Mouse (Mus musculus) limb, embryonic 11.5 days (tissue): ENCODE data around the gene Zfyve28. TPM values are rescaled to one million over a fixed set of nuclear protein-coding genes. Genes with fewer than 3 reads are reported as not detected.
A peak's percentile ranks its signal among the peaks of the same experiment; 100 is the strongest.

Source experiments
- ATAC-seq: fragments of 200-750 bp; cut with Nextera tagmentation; 2 replicates; pipeline ENCODE4 v1.8.0; 2017; ENCODE audit warnings: low read depth; ENCODE audit not compliant: insufficient number of reproducible peaks, low FRiP score, low TSS enrichment
- DNase-seq: peaks from one replicate; pipeline ENCODE4 v3.0.0-alpha.2; 2015; ENCODE audit warnings: low spot score
- H3K27ac ChIP-seq: fragments of 300-500 bp; sonication (generic); replicated peaks from 2 replicates; pipeline ENCODE4 v1.5.1; 2014; ENCODE audit warnings: low read depth, mild to moderate bottlenecking, low read length
- H3K27me3 ChIP-seq: fragments of 300-500 bp; sonication (generic); 2 replicates; pipeline ENCODE4 v1.6.1; 2014; ENCODE audit warnings: mild to moderate bottlenecking, low read length, mixed read lengths; ENCODE audit not compliant: control insufficient read depth, insufficient read depth
- H3K36me3 ChIP-seq: fragments of 300-500 bp; sonication (generic); 2 replicates; pipeline ENCODE4 v1.6.1; 2014; ENCODE audit warnings: mild to moderate bottlenecking, low read length, moderate library complexity, mixed read lengths; ENCODE audit not compliant: control insufficient read depth, insufficient read depth
- H3K4me1 ChIP-seq: fragments of 300-500 bp; sonication (generic); 2 replicates; pipeline ENCODE4 v1.6.1; 2014; ENCODE audit warnings: low read length, mixed read lengths; ENCODE audit not compliant: control insufficient read depth, insufficient read depth
- H3K4me2 ChIP-seq: fragments of 300-500 bp; sonication (generic); 2 replicates; pipeline ENCODE4 v1.6.1; 2014; ENCODE audit warnings: low read depth, mild to moderate bottlenecking, moderate library complexity; ENCODE audit not compliant: severe bottlenecking
- H3K4me3 ChIP-seq: fragments of 300-500 bp; sonication (generic); 2 replicates; pipeline ENCODE4 v1.5.1; 2014; ENCODE audit warnings: low read depth, low read length
- H3K9ac ChIP-seq: fragments of 300-500 bp; sonication (generic); 2 replicates; pipeline ENCODE4 v1.6.1; 2014; ENCODE audit warnings: mild to moderate bottlenecking, low read length
- H3K9me3 ChIP-seq: fragments of 300-500 bp; sonication (generic); 2 replicates; pipeline ENCODE4 v1.6.1; 2016; ENCODE audit warnings: low read length; ENCODE audit not compliant: control insufficient read depth
- WGBS: fragments of 180-500 bp; shearing (Covaris S2); extraction: QIAGEN DNeasy Blood & Tissue Kit; methylation state at CpG from one replicate; pipeline ENCODE4 v1.1.7; 2014; 5-methylcytosine and 5-hydroxymethylcytosine counted together
- polyA plus RNA-seq: library from polyadenylated mRNA; unstranded; fragments of >200 nt; fragmentation: Nextera tagmentation; extraction: Ambion mirVana; gene quantifications from 2 replicates; pipeline ENCODE4 v1.2.1, GENCODE M21; 2014

The Zfyve28 gene
- polyA plus RNA-seq, 1 experiment from 2014 or later, result 0.61 TPM

- DNase-seq (peak; percentile 67), ATAC-seq (no peak)
- H3K36me3 ChIP-seq, result no peaks in the 10 kb centered on the region
- no peaks in the 10 kb centered on the region for H3K9me3 ChIP-seq
- no peak overlapping the region for H3K27ac ChIP-seq
- WGBS, result 22% methylated on average over 4 of the region's 4 CpGs
- H3K4me3 ChIP-seq, result no peak overlapping the region
- H3K27me3 ChIP-seq, result no peaks in the 10 kb centered on the region
- H3K4me2 ChIP-seq, result no peak overlapping the region
- H3K9ac ChIP-seq, result no peak overlapping the region
- no peaks in the 10 kb centered on the region for H3K4me1 ChIP-seq
Observed at GRCm38 (mm10) chr5:34271743-34272142, 16.5 kb downstream of the Zfyve28 start.

DNA sequence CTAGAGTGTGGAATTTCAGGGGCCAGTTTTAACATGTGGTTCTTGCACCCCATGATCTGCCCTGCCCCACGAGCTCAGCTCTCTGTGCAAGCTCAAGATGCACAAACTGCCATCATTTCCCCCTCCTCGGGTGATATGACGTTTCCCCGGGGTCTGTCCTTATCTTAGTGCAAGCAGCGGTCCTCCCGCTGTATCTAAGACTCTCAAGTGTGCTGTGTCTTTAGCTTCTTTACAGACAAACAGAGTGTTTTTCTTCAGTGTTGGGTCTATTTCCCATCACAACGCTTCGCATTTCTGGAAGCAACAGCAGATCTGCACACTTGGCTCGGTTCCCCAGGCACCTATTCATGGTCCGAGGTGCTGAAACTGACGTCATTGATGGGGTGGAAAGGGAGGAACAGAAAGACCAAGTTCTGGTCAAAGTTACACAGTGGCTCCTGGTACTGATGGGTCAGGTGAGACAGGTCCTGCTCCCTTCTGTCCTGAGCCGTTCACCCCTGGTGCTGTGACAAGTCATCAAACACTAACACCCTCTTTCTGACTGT is 18.3 kb downstream of the Zfyve28 start:
- Histone ChIP-seq H3K36me3 (no peaks in the 10 kb centered on the region), H3K9ac (no peak overlapping the region), H3K4me1 (no peaks in the 10 kb centered on the region), H3K27me3 (no peaks in the 10 kb centered on the region), H3K4me2 (no peak overlapping the region), H3K4me3 (no peak overlapping the region), H3K27ac (no peak overlapping the region), H3K9me3 (no peaks in the 10 kb centered on the region)
- WGBS, result 72% methylated on average over 12 of the region's 12 CpGs
- no peak for ATAC-seq
- DNase-seq, result no peak

GRCm38 (mm10) chr5:34269197-34269920 is 18.9 kb downstream of the Zfyve28 start:
- no peaks in the 10 kb centered on the region for H3K36me3 ChIP-seq
- H3K27ac ChIP-seq, result no peak overlapping the region
- H3K4me1 ChIP-seq, result no peaks in the 10 kb centered on the region
- H3K4me2 ChIP-seq, result no peak overlapping the region
- no peaks in the 10 kb centered on the region for H3K9me3 ChIP-seq
- ATAC-seq (no peak), DNase-seq (no peak)
- H3K4me3 ChIP-seq, result no peak overlapping the region
- H3K9ac ChIP-seq, result no peak overlapping the region
- 84% methylated on average over 16 of the region's 16 CpGs for WGBS
- H3K27me3 ChIP-seq, result no peaks in the 10 kb centered on the region

DNA sequence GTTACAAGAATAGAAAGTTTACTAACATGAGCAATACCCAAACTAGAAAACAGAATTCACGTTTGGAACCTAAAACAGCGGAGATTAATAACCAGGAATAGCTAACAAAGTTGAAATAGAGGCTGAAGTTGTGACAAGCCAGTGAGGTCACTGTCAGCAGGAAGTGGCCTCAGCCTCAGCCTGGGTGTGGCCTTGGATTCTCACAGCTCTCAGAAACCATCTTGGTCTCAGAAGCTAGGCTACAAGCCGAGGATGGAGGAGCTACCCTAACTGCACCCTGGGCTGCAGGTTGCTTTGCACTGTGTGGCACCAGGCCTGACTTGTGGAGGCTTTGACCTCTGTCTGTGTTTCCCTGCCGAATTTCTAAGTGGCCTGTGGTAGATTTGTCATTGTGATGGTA is 22.2 kb downstream of the Zfyve28 start:
- 70% methylated on average over 4 of the region's 4 CpGs for WGBS

GRCm38 (mm10) chr5:34259172-34259816 is 29.0 kb downstream of the Zfyve28 start:
- H3K4me1 ChIP-seq, result no peaks in the 10 kb centered on the region
- H3K27ac ChIP-seq, result no peak overlapping the region
- no peaks in the 10 kb centered on the region for H3K9me3 ChIP-seq
- H3K27me3 ChIP-seq, result no peaks in the 10 kb centered on the region
- no peaks in the 10 kb centered on the region for H3K36me3 ChIP-seq
- no peak overlapping the region for H3K4me3 ChIP-seq
- WGBS, result 68% methylated on average over 3 of the region's 3 CpGs
- no peak overlapping the region for H3K9ac ChIP-seq
- no peak overlapping the region for H3K4me2 ChIP-seq
- ATAC-seq (no peak), DNase-seq (no peak)

More for the DNA sequence above, 22.2 kb downstream of the Zfyve28 start:
- Histone ChIP-seq H3K4me1 (no peaks in the 10 kb centered on the region), H3K4me2 (no peak overlapping the region), H3K4me3 (no peak overlapping the region), H3K36me3 (no peaks in the 10 kb centered on the region), H3K9ac (no peak overlapping the region), H3K27ac (no peak overlapping the region), H3K27me3 (no peaks in the 10 kb centered on the region), H3K9me3 (no peaks in the 10 kb centered on the region)
- no peak for ATAC-seq
- DNase-seq, result no peak

- no peak overlapping the region for H3K9ac ChIP-seq
- no peak overlapping the region for H3K4me2 ChIP-seq
- no peak for ATAC-seq
- no peaks in the 10 kb centered on the region for H3K9me3 ChIP-seq
- no peaks in the 10 kb centered on the region for H3K36me3 ChIP-seq
- H3K27me3 ChIP-seq, result no peaks in the 10 kb centered on the region
- no peak overlapping the region for H3K4me3 ChIP-seq
- DNase-seq, result no peak
- peaks cover 2% of the 10 kb centered on the region; the same call in 1 of the 2 replicates for H3K4me1 ChIP-seq
- WGBS, result 82% methylated on average over 3 of the region's 3 CpGs
- no peak overlapping the region for H3K27ac ChIP-seq
Observed at GRCm38 (mm10) chr5:34255189-34255588, 33.1 kb downstream of the Zfyve28 start.

DNA sequence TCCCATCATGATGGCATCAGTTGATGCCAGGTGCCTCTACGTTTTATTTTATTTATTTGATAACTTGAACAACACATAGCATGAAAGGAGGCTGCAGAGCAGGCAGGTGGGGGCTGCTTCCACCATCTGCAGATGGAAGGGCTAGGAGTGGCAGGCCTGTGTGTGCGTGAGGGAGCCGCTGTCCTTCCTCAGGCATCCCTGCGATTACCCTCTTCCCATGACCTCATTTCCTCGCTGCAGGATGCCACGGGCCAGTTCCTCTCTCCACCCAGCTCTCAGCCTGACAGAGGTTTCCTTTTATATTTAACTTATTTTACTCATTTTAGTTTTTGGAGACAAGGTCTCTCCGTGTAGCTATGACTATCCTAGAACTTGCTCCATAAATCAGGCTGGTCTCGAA is 33.9 kb downstream of the Zfyve28 start:
- peaks cover 2% of the 10 kb centered on the region; the same call in 1 of the 2 replicates for H3K4me1 ChIP-seq
- no peak overlapping the region for H3K27ac ChIP-seq
- H3K9ac ChIP-seq, result no peak overlapping the region
- no peak overlapping the region for H3K4me3 ChIP-seq
- no peaks in the 10 kb centered on the region for H3K36me3 ChIP-seq
- ATAC-seq, result no peak
- WGBS, result 75% methylated on average over 8 of the region's 8 CpGs
- no peak overlapping the region for H3K4me2 ChIP-seq
- H3K27me3 ChIP-seq, result no peaks in the 10 kb centered on the region
- DNase-seq, result no peak
- no peaks in the 10 kb centered on the region for H3K9me3 ChIP-seq

DNA sequence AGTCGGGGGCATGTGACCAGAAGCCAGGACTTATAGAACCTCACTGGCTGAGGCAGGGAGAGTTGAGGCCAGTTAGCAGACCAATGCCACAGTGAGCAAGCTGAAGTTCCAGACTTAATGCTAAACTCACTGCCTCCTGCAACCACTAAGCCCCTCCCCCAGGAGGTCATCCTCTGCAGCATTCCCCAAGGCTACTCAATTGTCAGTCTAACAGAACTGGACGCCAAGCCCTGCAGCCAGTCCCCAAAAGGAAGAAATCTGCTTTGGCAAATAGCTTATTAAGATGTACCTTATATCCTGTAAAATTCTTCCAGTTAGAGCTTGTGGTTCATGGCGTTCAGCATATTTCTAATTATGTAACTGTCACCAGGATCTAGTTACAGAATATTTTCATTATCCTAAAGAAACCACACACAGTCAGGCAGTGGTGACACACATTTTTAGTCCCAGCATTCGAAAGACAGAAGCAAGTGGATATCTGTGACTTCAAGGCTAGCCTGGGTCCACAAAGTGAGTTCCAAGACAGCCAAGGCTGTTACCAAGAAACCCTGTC is 35.2 kb downstream of the Zfyve28 start:
- DNase-seq (no peak), ATAC-seq (no peak)
- H3K9me3 ChIP-seq, result no peaks in the 10 kb centered on the region
- H3K9ac ChIP-seq, result no peak overlapping the region
- 65% methylated on average over 4 of the region's 4 CpGs for WGBS
- H3K27me3 ChIP-seq, result no peaks in the 10 kb centered on the region
- H3K27ac ChIP-seq, result no peak overlapping the region
- peaks cover 2% of the 10 kb centered on the region; the same call in 1 of the 2 replicates for H3K4me1 ChIP-seq
- no peak overlapping the region for H3K4me2 ChIP-seq
- no peaks in the 10 kb centered on the region for H3K36me3 ChIP-seq
- no peak overlapping the region for H3K4me3 ChIP-seq
